Mouse (Mus musculus) stomach, embryonic 14.5 days (tissue): ENCODE measurements around the gene Fasn. TPM values are rescaled to one million over a fixed set of nuclear protein-coding genes. Genes with fewer than 3 reads are reported as not detected.
"Not testable (repeated sequence)": the region's sequence is repeated elsewhere in the genome, so short reads cannot be mapped to it uniquely, and the experiment has no call there.

Experiments used
- ATAC-seq: fragments of 200-750 bp; cut with Nextera tagmentation; 2 replicates; pipeline ENCODE4 v1.8.0; 2017; ENCODE audit warnings: low read depth, moderate TSS enrichment; ENCODE audit not compliant: insufficient number of reproducible peaks, insufficient read depth, low FRiP score
- H3K27ac ChIP-seq: fragments of 300-500 bp; sonication (generic); 2 replicates; pipeline ENCODE4 v1.5.1; 2014; ENCODE audit warnings: mild to moderate bottlenecking, low read length, moderate library complexity, mixed read lengths
- H3K27me3 ChIP-seq: fragments of 300-500 bp; sonication (generic); 2 replicates; pipeline ENCODE4 v1.6.1; 2014; ENCODE audit warnings: low read length, control low read depth, mixed read lengths; ENCODE audit not compliant: control insufficient read depth, insufficient read depth
- H3K36me3 ChIP-seq: fragments of 300-500 bp; sonication (generic); 2 replicates; pipeline ENCODE4 v1.6.1; 2014; ENCODE audit warnings: mild to moderate bottlenecking, control low read depth, low read length, moderate library complexity, mixed read lengths; ENCODE audit not compliant: control insufficient read depth, insufficient read depth
- H3K4me1 ChIP-seq: fragments of 300-500 bp; sonication (generic); 2 replicates; pipeline ENCODE4 v1.6.1; 2014; ENCODE audit warnings: low read length, control low read depth, mixed read lengths; ENCODE audit not compliant: control insufficient read depth, insufficient read depth
- H3K4me2 ChIP-seq: fragments of 300-500 bp; sonication (generic); replicated peaks from 2 replicates; pipeline ENCODE4 v1.6.1; 2014; ENCODE audit warnings: low read depth, low read length, control low read depth
- H3K4me3 ChIP-seq: fragments of 300-500 bp; sonication (generic); 2 replicates; pipeline ENCODE4 v1.5.1; 2014; ENCODE audit warnings: low read depth, low read length, control low read depth
- H3K9ac ChIP-seq: fragments of 300-500 bp; sonication (generic); replicated peaks from 2 replicates; pipeline ENCODE4 v1.6.1; 2014; ENCODE audit warnings: low read depth, mild to moderate bottlenecking, control low read depth, low read length, moderate library complexity, mixed read lengths
- H3K9me3 ChIP-seq: fragments of 300-500 bp; sonication (generic); 2 replicates; pipeline ENCODE4 v1.6.1; 2016; ENCODE audit warnings: low read depth, low read length, control low read depth; ENCODE audit not compliant: control insufficient read depth
- WGBS: fragments of 180-500 bp; shearing (Covaris S2); extraction: QIAGEN DNeasy Blood & Tissue Kit; methylation state at CpG from one replicate; pipeline ENCODE4 v1.1.7; 2014; 5-methylcytosine and 5-hydroxymethylcytosine counted together
- polyA plus RNA-seq: library from polyadenylated mRNA; unstranded; fragments of >200 nt; fragmentation: Nextera tagmentation; extraction: Ambion mirVana; gene quantifications from 2 replicates; pipeline ENCODE4 v1.2.1, GENCODE M21; 2014

Fasn gene
- polyA plus RNA-seq, 1 experiment from 2014 or later, result 70.9 TPM

DNA sequence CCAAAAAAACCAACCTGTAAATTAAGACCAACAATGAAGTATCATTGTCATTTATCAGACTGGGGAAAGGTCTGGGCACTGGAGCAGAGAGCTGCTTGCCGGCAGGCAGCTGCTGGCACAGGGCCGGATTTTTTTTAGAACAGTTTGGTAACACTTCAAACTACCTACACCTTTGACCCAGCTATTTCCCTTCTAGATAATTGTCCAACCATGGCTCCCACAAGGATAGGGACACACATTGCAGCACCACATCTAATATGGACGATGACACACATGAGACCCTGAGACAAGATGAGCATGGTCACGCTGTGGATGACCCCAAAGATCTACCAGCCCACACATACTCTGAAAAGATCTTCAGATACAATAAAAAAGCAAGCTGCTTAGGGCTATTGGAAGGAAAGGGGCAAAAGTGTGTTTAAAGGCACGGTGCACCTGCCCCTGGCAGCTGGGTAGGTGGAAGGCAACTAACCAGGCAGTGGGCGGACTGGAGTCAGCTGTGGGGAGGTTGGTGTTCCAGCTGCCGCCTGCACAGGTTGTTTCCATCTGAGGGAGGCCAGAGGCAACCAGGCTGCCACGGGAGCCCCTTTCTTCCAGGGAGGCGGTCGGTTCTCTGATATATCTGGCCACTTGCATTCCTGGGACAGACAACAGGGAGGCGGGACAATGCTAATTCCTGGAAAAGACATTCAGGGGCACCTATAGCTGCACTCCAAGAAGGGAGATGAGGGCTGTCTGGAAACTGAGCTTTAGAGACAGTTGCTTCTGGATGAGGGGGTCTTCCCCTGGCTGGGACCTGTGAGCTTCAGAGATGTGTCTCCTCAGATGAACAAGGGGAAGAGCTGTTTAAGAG is 28.0 kb upstream of the Fasn start:
- Histone ChIP-seq H3K27me3 (no peaks in the 10 kb centered on the region), H3K27ac (no peak overlapping the region), H3K4me1 (peaks cover 5% of the 10 kb centered on the region; the same call in 1 of the 2 replicates), H3K9ac (no peak overlapping the region), H3K4me3 (no peak overlapping the region), H3K9me3 (no peaks in the 10 kb centered on the region), H3K4me2 (no peak overlapping the region), H3K36me3 (no peaks in the 10 kb centered on the region)
- ATAC-seq, result no peak
- 59% methylated on average over 11 of the region's 11 CpGs for WGBS

DNA sequence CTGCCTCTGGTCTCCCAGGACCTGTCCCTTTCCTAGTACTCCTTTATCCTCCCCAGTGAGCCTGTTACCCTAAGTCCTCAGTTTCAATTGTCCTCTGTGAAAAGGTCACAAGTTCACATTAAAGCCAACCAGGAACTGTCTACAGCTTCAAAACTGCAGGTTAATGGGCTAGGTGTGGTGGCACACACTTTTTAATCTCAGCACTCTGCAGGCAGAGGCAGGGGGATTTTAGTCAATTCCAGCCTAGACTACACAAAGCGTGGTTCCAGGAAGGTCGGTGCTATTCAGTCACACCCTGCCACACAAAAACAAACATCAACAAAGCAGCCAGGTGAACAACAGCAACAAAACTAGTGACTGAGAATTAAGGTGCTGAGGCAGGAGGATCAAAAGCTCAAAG is 27.2 kb upstream of the Fasn start:
- no peak overlapping the region for H3K27ac ChIP-seq
- ATAC-seq, result no peak

DNA sequence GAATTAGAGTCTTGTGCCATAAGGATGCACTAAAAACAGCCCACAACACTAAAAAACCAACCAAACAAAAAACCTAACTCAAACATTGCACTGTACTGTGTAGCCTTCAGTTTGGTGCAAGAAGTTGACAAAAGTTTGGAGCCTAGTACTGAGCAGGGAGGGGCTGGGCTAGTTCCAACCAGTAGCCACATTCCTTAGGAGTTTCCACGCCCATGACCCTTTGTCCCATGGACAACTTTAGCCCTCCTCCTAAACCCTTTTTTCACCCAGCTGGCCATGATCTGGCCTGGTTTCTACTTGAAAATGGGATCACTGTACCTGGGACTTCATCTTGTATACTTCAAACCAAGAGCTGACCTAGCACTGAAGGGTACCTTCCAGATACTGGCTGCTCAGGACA is 26.8 kb upstream of the Fasn start:
- no peak overlapping the region for H3K4me2 ChIP-seq
- H3K27me3 ChIP-seq, result no peaks in the 10 kb centered on the region
- H3K9me3 ChIP-seq, result no peaks in the 10 kb centered on the region
- no peak overlapping the region for H3K4me3 ChIP-seq
- H3K9ac ChIP-seq, result no peak overlapping the region
- no peak for ATAC-seq
- peak overlapping the region; percentile 58; the same call in 1 of the 2 replicates for H3K27ac ChIP-seq
- H3K36me3 ChIP-seq, result no peaks in the 10 kb centered on the region
- H3K4me1 ChIP-seq, result peaks cover 5% of the 10 kb centered on the region; the same call in 1 of the 2 replicates
- 63% methylated on average over 1 of the region's 1 CpGs for WGBS

More for the DNA sequence above, 27.2 kb upstream of the Fasn start:
- Histone ChIP-seq H3K27me3 (no peaks in the 10 kb centered on the region), H3K4me1 (peaks cover 5% of the 10 kb centered on the region; the same call in 1 of the 2 replicates), H3K9ac (no peak overlapping the region), H3K9me3 (no peaks in the 10 kb centered on the region), H3K36me3 (no peaks in the 10 kb centered on the region), H3K4me3 (no peak overlapping the region), H3K4me2 (no peak overlapping the region)
- WGBS, result 76% methylated on average over 2 of the region's 2 CpGs

GRCm38 (mm10) chr11:120850331-120851030 is 26.1 kb upstream of the Fasn start:
- 61% methylated on average over 2 of the region's 2 CpGs for WGBS
- Histone ChIP-seq H3K4me2 (no peak overlapping the region), H3K36me3 (no peaks in the 10 kb centered on the region), H3K27ac (peak overlapping the region; percentile 58; the same call in 1 of the 2 replicates), H3K27me3 (no peaks in the 10 kb centered on the region), H3K4me1 (peaks cover 5% of the 10 kb centered on the region; the same call in 1 of the 2 replicates), H3K9me3 (no peaks in the 10 kb centered on the region), H3K4me3 (no peak overlapping the region), H3K9ac (no peak overlapping the region)
- no peak for ATAC-seq

GRCm38 (mm10) chr11:120846725-120847475 is 22.6 kb upstream of the Fasn start:
- H3K36me3 ChIP-seq, result no peaks in the 10 kb centered on the region
- H3K9ac ChIP-seq, result no peak overlapping the region
- no peak for ATAC-seq
- H3K4me2 ChIP-seq, result no peak overlapping the region
- H3K9me3 ChIP-seq, result no peaks in the 10 kb centered on the region
- H3K27ac ChIP-seq, result no peak overlapping the region
- H3K4me3 ChIP-seq, result no peak overlapping the region
- H3K27me3 ChIP-seq, result no peaks in the 10 kb centered on the region
- 88% methylated on average over 9 of the region's 9 CpGs for WGBS
- H3K4me1 ChIP-seq, result peaks cover 5% of the 10 kb centered on the region; the same call in 1 of the 2 replicates

GRCm38 (mm10) chr11:120844329-120844728 is 20.0 kb upstream of the Fasn start:
- Histone ChIP-seq H3K4me1 (no peaks in the 10 kb centered on the region), H3K27ac (no peak overlapping the region), H3K9me3 (no peaks in the 10 kb centered on the region), H3K4me3 (no peak overlapping the region), H3K27me3 (no peaks in the 10 kb centered on the region), H3K9ac (no peak overlapping the region), H3K4me2 (no peak overlapping the region), H3K36me3 (no peaks in the 10 kb centered on the region)
- WGBS, result 87% methylated on average over 4 of the region's 4 CpGs
- no peak for ATAC-seq

DNA sequence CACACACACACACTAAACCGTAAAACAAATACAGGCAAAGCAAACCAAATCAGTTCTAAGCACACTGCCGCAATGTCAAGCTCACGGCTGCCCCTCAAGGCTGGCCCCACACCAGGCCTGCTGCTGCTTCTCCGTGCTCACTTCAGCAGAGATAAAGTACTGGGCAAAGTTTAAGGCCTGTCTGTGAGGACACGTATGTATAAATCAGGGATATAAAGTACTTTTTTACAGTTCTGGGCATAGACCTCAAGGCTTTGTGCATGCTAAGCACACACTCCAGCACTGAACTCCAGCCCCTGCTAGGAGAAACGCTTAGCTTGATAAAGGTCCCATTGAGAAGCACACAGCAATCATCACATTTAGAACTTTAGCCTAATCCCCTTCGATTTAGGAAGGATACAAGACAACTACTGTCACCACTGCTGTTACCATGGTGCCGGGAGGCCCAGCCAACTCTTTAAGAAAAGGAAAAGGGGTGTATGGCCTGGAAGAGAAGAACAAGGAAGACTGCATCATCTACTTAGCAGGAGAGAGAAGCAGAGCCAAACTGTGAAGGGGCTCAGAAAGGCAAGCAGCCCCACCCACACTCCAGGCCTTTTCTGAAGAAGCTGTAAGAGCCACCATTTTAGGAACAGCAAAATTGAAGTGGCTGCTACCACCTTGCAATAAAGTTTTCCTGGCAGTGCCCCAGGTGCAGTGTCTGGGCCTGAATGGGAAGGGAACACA is 9.4 kb upstream of the Fasn start:
- peak; percentile 61 for ATAC-seq
- Histone ChIP-seq H3K4me2 (no peak overlapping the region), H3K27me3 (no peaks in the 10 kb centered on the region), H3K9ac (no peak overlapping the region), H3K27ac (peak overlapping the region; percentile 35), H3K9me3 (no peaks in the 10 kb centered on the region), H3K4me3 (no peak overlapping the region), H3K36me3 (peaks cover 3% of the 10 kb centered on the region; the same call in 1 of the 2 replicates), H3K4me1 (peaks cover 8% of the 10 kb centered on the region)
- 49% methylated on average over 8 of the region's 8 CpGs for WGBS

DNA sequence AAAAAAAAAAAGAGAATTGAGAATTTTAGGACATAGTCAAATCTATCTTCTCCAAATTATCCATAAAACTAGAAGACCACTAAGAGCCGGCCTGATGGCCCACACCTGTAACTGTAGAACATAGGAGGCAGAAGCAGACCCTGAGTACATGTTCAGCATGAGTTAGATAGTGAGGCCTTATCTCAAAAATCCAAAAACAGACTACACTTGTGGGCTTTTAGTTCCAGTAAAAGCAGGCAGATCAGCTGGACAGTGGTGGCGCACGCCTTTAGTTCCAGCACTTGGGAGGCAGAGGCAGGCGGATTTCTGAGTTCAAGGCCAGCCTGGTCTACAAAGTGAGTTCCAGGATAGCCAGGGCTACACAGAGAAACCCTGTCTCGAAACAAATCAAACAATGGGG is 8.6 kb upstream of the Fasn start:
- 83% methylated on average over 5 of the region's 5 CpGs for WGBS
- H3K9ac ChIP-seq, H3K4me2 ChIP-seq, H3K4me3 ChIP-seq, H3K36me3 ChIP-seq, H3K4me1 ChIP-seq, H3K27me3 ChIP-seq, H3K27ac ChIP-seq, ATAC-seq, H3K9me3 ChIP-seq: not testable (repeated sequence)
